Mouse (Mus musculus) heart, adult 2 months (tissue): ENCODE results near the gene Blzf1. TPM values are rescaled to one million over a fixed set of nuclear protein-coding genes. Genes with fewer than 3 reads are reported as not detected.
A peak's percentile ranks its signal among the peaks of the same experiment; 100 is the strongest.

Experiments
- DNase-seq, 2 experiments: peaks; one replicate each; pipeline ENCODE4 v3.0.0; 2021
- H3K27ac ChIP-seq: fragments of 200-600 bp; 2 replicates; pipeline ENCODE4 v1.8.1; 2022
- H3K27me3 ChIP-seq: fragments of 200-500 bp; 2 replicates; pipeline ENCODE4 v1.6.1; 2012; ENCODE audit warnings: mild to moderate bottlenecking, low read length, inconsistent platforms, mixed read lengths; ENCODE audit not compliant: control insufficient read depth, insufficient read depth
- H3K36me3 ChIP-seq: fragments of 200-500 bp; 2 replicates; pipeline ENCODE4 v1.6.1; 2012; ENCODE audit warnings: low read length, inconsistent platforms; ENCODE audit not compliant: control insufficient read depth, insufficient read depth
- H3K4me1 ChIP-seq: fragments of 200-500 bp; 2 replicates; pipeline ENCODE4 v1.6.1; 2011; ENCODE audit warnings: low read length; ENCODE audit not compliant: control insufficient read depth, insufficient read depth
- H3K4me3 ChIP-seq: fragments of 200-600 bp; 2 replicates; pipeline ENCODE4 v1.8.1; 2022
- H3K79me2 ChIP-seq: fragments of 200-500 bp; replicated peaks from 2 replicates; pipeline ENCODE4 v1.6.1; 2012; ENCODE audit warnings: mild to moderate bottlenecking, inconsistent platforms, low read length, moderate library complexity, mixed read lengths; ENCODE audit not compliant: control insufficient read depth, insufficient read depth
- H3K9ac ChIP-seq: fragments of 200-500 bp; 2 replicates; pipeline ENCODE4 v1.6.1; 2012; ENCODE audit warnings: low read depth, mild to moderate bottlenecking, control low read depth, inconsistent platforms, low read length, mixed read lengths
- CTCF ChIP-seq: fragments of 200-600 bp; IDR thresholded peaks from 2 replicates; pipeline ENCODE4 v1.8.1; 2022; ENCODE audit warnings: antibody characterized with exemption, mild to moderate bottlenecking, moderate library complexity
- EP300 ChIP-seq: fragments of 200-500 bp; IDR thresholded peaks from 2 replicates; pipeline ENCODE4 v1.6.1; 2011; ENCODE audit warnings: low read depth, low read length, control low read depth; ENCODE audit not compliant: insufficient read depth
- POLR2A ChIP-seq: fragments of 200-500 bp; IDR thresholded peaks from 2 replicates; pipeline ENCODE4 v1.6.1; 2011; ENCODE audit warnings: mild to moderate bottlenecking, low read depth, low read length, control low read depth; ENCODE audit not compliant: insufficient read depth
- WGBS: fragments of 180-500 bp; shearing (Covaris S2); methylation state at CpG from one replicate; pipeline ENCODE4 v1.1.7; 2018; 5-methylcytosine and 5-hydroxymethylcytosine counted together
- intact Hi-C: fragments of 180-260 bp; cut with DNase I; formaldehyde crosslinking; loops from one replicate; pipeline ENCODE4 v1.15.1; 2025
- long read RNA-seq: library from polyadenylated mRNA; stranded (forward); transcript quantifications from one replicate; pipeline ENCODE4 v2.0.0, GENCODE M21; 2021
- polyA plus RNA-seq: library from polyadenylated mRNA; depleted of rRNA; stranded (reverse); fragments of >200 nt; gene quantifications from 2 replicates; pipeline ENCODE4 v1.2.3, GENCODE M21; 2012; rRNA removed
- total RNA-seq, 2 experiments: library from RNA; stranded (reverse); gene quantifications; 2 replicates each; pipeline ENCODE4 v1.2.3; 2021

Blzf1 gene
- total RNA-seq (10 to 100 TPM; 23.1 to 23.6 TPM), polyA plus RNA-seq (4.7 and 10.2 TPM in 2 replicates)
- long read RNA-seq, transcript Blzf1-203 (7 exons, 2,430 nt), result major isoform, 18 of 19 reads
- long read RNA-seq, partial matches to known transcripts, result 0 of 19 reads
- long read RNA-seq, other reads (novel, unspliced or antisense), result 1 of 19 reads

DNA sequence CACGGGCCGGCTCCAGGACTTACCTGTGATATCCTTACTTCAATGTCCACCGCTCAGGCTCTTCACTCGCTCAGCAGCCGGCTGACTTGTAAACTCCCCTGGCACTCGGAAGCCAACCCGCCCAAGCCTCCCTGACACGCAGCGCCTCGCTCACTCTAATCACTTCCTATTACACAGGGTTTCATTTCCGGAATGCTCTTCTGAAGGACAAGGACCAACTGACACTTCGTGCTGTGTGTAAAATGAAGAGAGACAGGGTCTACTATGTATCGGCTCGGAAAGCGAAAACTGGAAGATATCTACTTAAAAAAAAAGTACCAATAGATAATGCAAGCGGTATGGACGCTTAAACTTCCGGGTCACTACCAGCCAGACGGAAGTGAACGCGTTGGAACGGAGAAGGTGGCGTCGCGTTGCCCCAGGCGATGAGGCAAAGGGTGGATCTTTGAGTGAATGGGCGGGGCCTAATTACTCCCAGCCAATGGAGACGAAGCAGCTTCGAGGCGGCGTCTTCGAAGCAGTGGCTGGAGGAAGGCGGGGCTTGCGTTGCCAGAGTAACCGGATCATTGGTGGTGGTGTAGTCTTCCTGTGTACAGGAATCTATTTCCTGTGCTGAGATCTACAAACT, at the start of gene Blzf1:
TSS of gene Blzf1 (minus strand) at position 366 of the 628 bp plus-strand sequence.
- H3K4me1 ChIP-seq, result no peaks in the 10 kb centered on the region
- TF ChIP-seq POLR2A (peak; percentile 33; the same call in 1 of the 2 replicates), EP300 (no peak), CTCF (no peak)
- WGBS, result under 1% methylated on average over 35 of the region's 35 CpGs
- H3K4me3 ChIP-seq, result peak within 1 kb of the TSS; percentile 93
- peak within 1 kb of the TSS; percentile 69 for H3K9ac ChIP-seq
- peaks cover 2% of the 10 kb centered on the region for H3K36me3 ChIP-seq
- intact Hi-C loops, result loop anchor here (1.0 to 5.0 kb wide), 3 partner anchors 32 to 315 kb away; partner anchors contain the start of genes BC055324, Ccdc181, Mettl18 and Slc19a2
- peak; percentile 94 to 95 for DNase-seq
- H3K27me3 ChIP-seq, result no peaks in the 10 kb centered on the region
- no peaks in the 10 kb centered on the region for H3K79me2 ChIP-seq
- H3K27ac ChIP-seq, result peak within 1 kb of the TSS; percentile 81

DNA sequence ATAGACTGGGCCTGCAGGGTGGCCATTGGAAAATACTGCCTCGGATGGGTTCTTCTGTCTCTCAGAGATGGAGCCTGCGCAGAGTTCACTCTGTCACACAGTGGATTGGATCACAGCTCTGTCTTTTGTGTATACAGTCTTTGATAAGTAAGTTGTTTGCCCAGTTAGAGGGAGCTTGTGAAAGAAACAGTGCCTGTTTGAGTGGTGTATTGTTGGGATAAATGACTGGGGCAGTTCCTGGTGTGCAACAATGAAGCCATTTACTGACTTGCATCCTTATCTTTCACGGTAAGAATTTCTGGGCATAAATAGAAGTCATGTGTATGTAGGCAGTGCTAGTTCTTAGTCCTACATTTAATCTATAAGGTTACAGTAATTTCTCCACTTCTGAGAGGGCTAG, 46.2 kb upstream of the Blzf1 start:
- 62% methylated on average over 3 of the region's 3 CpGs for WGBS
- no peak for TF ChIP-seq POLR2A
- no peak for TF ChIP-seq CTCF
- no peak for TF ChIP-seq EP300
- Histone ChIP-seq H3K27ac (no peak overlapping the region), H3K4me3 (no peak overlapping the region), H3K27me3 (no peaks in the 10 kb centered on the region), H3K36me3 (0 out of 2 replicates have a peak, but pooled peaks cover 2% of the 10 kb centered on the region), H3K4me1 (peaks cover 2% of the 10 kb centered on the region; the same call in 1 of the 2 replicates), H3K9ac (no peak overlapping the region), H3K79me2 (no peaks in the 10 kb centered on the region)
- DNase-seq, result no peak
- intact Hi-C loops, result no loop called here

DNA sequence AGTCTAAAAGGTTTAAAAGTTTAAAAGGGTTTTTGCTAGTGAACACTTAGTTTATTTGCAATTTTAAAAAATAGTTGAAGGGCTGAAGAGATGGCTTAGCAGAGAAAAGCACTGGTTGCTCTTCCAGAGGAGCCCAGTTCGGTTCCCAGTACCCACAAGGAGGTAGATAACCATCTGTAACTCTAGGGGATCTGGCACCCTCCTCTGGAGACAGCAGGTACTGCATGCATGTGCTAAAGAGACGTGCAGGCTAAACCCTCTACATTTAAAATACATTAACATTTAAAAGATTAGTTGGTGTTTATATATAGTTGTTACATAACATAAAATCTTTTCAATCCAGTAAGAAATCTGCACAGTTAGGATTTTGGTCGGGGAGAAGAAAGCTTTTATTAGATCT, 34.9 kb upstream of the Blzf1 start:
- 84% methylated on average over 3 of the region's 3 CpGs for WGBS

DNA sequence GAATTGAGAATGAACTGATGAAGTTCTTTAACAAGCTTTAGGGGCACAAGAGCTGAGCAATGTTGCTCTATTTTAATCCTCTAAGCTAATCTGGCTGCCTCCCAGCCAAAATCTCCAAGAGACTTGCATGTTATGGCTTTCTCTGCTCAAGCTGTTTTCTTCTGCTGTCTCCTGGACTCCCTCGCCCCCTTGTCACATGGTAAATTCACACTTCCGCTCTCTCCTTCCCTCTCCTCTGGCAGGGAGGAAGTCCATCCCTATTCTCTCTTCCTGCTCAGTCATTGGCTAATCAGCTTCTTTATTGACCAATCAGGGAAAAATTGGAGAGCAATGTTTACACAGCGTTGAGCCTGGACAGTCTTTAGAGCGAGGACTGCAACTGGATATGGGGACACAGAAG, 28.6 kb upstream of the Blzf1 start:
- Histone ChIP-seq H3K27me3 (no peaks in the 10 kb centered on the region), H3K9ac (no peak overlapping the region), H3K36me3 (no peaks in the 10 kb centered on the region), H3K27ac (no peak overlapping the region), H3K4me1 (no peaks in the 10 kb centered on the region), H3K79me2 (no peaks in the 10 kb centered on the region), H3K4me3 (no peak overlapping the region)
- WGBS, result 80% methylated on average over 4 of the region's 4 CpGs
- no peak for TF ChIP-seq CTCF
- no peak for TF ChIP-seq POLR2A
- TF ChIP-seq EP300, result no peak
- no peak for DNase-seq
- intact Hi-C loops, result no loop called here

More for the DNA sequence above, 34.9 kb upstream of the Blzf1 start:
- Histone ChIP-seq H3K36me3 (no peaks in the 10 kb centered on the region), H3K27me3 (no peaks in the 10 kb centered on the region), H3K9ac (no peak overlapping the region), H3K27ac (no peak overlapping the region), H3K4me1 (no peaks in the 10 kb centered on the region), H3K4me3 (no peak overlapping the region), H3K79me2 (no peaks in the 10 kb centered on the region)
- intact Hi-C loops, result no loop called here
- TF ChIP-seq POLR2A, result no peak
- TF ChIP-seq EP300, result no peak
- peak; percentile 68 for TF ChIP-seq CTCF
- no peak for DNase-seq

DNA sequence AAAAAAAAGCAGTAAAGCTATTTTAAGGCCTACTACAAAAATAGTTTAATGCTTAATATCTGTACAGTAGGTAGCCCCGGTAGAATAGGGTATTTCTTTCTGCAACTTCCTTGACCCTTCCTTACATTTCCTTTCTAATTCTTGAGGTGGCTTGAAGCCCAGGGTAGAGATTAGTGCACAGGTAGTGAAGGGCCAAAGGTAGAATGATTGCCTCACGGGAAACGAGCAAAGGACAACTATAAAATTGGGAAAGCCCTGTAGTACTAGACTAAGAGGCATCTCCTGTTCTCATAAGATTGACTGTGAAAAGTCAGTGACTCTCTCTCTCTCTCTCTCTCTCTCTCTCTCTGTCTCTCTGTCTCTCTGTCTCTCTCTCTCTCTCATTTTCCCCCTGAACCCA, 28.1 kb upstream of the Blzf1 start:
- no peaks in the 10 kb centered on the region for H3K79me2 ChIP-seq
- no peak overlapping the region for H3K27ac ChIP-seq
- H3K36me3 ChIP-seq, result no peaks in the 10 kb centered on the region
- intact Hi-C loops, result no loop called here
- H3K9ac ChIP-seq, result no peak overlapping the region
- DNase-seq, result no peak
- 80% methylated on average over 3 of the region's 3 CpGs for WGBS
- TF ChIP-seq CTCF (no peak), EP300 (no peak), POLR2A (no peak)
- H3K27me3 ChIP-seq, result no peaks in the 10 kb centered on the region
- no peak overlapping the region for H3K4me3 ChIP-seq
- no peaks in the 10 kb centered on the region for H3K4me1 ChIP-seq

DNA sequence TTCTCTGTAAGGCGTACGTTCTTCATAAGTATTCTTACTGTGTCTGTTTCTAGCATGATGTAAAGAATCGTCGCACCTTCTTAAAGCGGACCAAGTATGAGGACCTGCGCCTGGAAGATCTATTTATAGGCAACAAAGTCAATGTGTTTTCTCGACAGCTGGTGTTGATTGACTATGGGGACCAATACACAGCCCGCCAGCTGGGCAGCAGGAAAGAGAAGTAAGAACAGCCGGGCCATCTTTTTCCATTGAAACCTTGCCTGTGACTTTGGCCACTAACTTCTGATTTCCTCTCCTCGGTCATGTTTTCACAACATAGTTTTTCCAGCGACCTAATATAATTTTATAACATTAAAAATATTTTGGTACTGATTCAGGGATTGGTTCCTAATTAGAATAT, 25.3 kb upstream of the Blzf1 start:
- intact Hi-C loops, result no loop called here
- TF ChIP-seq POLR2A (no peak), EP300 (no peak), CTCF (no peak)

More for the DNA sequence above, 25.3 kb upstream of the Blzf1 start:
- WGBS, result 83% methylated on average over 11 of the region's 11 CpGs
- no peak for DNase-seq
- Histone ChIP-seq H3K79me2 (no peaks in the 10 kb centered on the region), H3K27me3 (no peaks in the 10 kb centered on the region), H3K9ac (no peak overlapping the region), H3K4me1 (no peaks in the 10 kb centered on the region), H3K4me3 (no peak overlapping the region), H3K27ac (no peak overlapping the region), H3K36me3 (no peaks in the 10 kb centered on the region)
